Mouse (Mus musculus): ENCODE results near the gene Krtap28-10. TPM values are rescaled to one million over a fixed set of nuclear protein-coding genes. Genes with fewer than 3 reads are reported as not detected.

Gene Krtap28-10
- not detected in 2 replicates for polyA plus RNA-seq (2012; rRNA removed)

GRCm38 (mm10) chr1:83042380-83042779, at the start of gene Krtap28-10:
TSS of gene Krtap28-10 (minus strand) at chr1:83042480.

GRCm38 (mm10) chr1:83060643-83061042, 18.4 kb upstream of the Krtap28-10 start, which contains the start of gene Krtap28-13:
TSS of gene Krtap28-13 (plus strand) at chr1:83060930.

GRCm38 (mm10) chr1:83059278-83059677, 17.0 kb upstream of the Krtap28-10 start, which contains the start of gene A030005K14Rik:
TSS of gene A030005K14Rik (minus strand) at chr1:83059378.

GRCm38 (mm10) chr1:83044882-83045427, 2.7 kb upstream of the Krtap28-10 start, which contains the start of gene Gm47969:
TSS of gene Gm47969 (plus strand) at chr1:83044932.

GRCm38 (mm10) chr1:83038109-83038672, 4.1 kb downstream of the Krtap28-10 start, which contains the start of gene Slc19a3:
TSS of gene Slc19a3 (minus strand) at chr1:83038448.

GRCm38 (mm10) chr1:83000306-83000705, 42.0 kb downstream of the Krtap28-10 start, which contains the start of gene Gm47959:
TSS of gene Gm47959 (plus strand) at chr1:83000548.

Other genes with a start within 250 kb of the Krtap28-10 start
- 37.8 and 46.2 TPM in 2 replicates for gene Agfg1, start 203.0 kb downstream of the Krtap28-10 start, polyA plus RNA-seq (2012; rRNA removed)
- gene A030005L19Rik, start 129.2 kb downstream of the Krtap28-10 start, polyA plus RNA-seq (2012; rRNA removed) = 1.8 and 2.1 TPM in 2 replicates
- gene A030014E15Rik, start 117.6 kb downstream of the Krtap28-10 start, polyA plus RNA-seq (2012; rRNA removed) = 0.09 TPM in 2 replicates
- gene Gm6217, start 111.1 kb downstream of the Krtap28-10 start, polyA plus RNA-seq (2012; rRNA removed) = not detected in 2 replicates
- not detected in 2 replicates for gene A030003K21Rik, start 99.1 kb downstream of the Krtap28-10 start, polyA plus RNA-seq (2012; rRNA removed)
- not detected in 2 replicates for gene Gm7544, start 86.5 kb downstream of the Krtap28-10 start, polyA plus RNA-seq (2012; rRNA removed)
- gene Gm47955, start 82.2 kb downstream of the Krtap28-10 start, polyA plus RNA-seq (2012; rRNA removed) = not detected in 2 replicates
- not detected in 2 replicates for gene Gm47959, start 41.9 kb downstream of the Krtap28-10 start, polyA plus RNA-seq (2012; rRNA removed)
- gene Slc19a3, start 4.0 kb downstream of the Krtap28-10 start, polyA plus RNA-seq (2012; rRNA removed) = 0.03 and 0.06 TPM in 2 replicates
- gene Gm47969, start 2.5 kb upstream of the Krtap28-10 start, polyA plus RNA-seq (2012; rRNA removed) = not detected in 2 replicates
- gene A030005K14Rik, start 16.9 kb upstream of the Krtap28-10 start, polyA plus RNA-seq (2012; rRNA removed) = not detected in 2 replicates
- not detected in 2 replicates for gene Krtap28-13, start 18.4 kb upstream of the Krtap28-10 start, polyA plus RNA-seq (2012; rRNA removed)
- 0.05 and 0.09 TPM in 2 replicates for gene Ccl20, start 74.3 kb upstream of the Krtap28-10 start, polyA plus RNA-seq (2012; rRNA removed)
- 0.01 TPM in 1 of 2 replicates, not detected in the other for gene Daw1, start 117.3 kb upstream of the Krtap28-10 start, polyA plus RNA-seq (2012; rRNA removed)